Mouse (Mus musculus): ENCODE measurements at regions not wholly inside any gene's neighbourhood (a gene's known extent, or its start where the extent isn't known, plus 50 kb on each side); places are given as distances from the start of the nearest gene placed in this dataset.

DNA sequence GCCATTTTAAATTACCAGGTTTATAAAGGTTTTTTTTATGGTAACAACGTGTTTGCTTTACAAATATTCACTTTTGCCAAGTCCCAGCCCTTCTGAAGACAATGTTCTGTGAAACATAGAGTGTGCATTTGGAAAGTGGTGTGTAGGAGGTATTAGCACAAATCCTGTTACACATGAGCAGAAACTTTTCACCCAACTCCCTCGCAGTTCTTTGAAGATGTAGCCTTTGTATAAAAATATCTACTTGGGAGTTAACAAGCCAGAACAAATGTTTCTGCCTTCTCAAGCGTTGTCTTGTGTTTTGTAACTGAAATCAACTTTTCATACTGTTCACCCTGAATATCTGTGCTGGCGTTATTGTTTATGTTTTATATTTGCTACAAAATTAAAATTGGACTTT lies 986.2 kb downstream of the Fam19a2 start:
- TF ChIP-seq CTCF (IDR thresholded peaks at IDR 0.05; ENCODE audit: control insufficient read depth, insufficient read depth, insufficient read length) (no peak), MAX (IDR thresholded peaks at IDR 0.05) (no peak)

All from C2C12 (cell line).